Mouse (Mus musculus): Measurements from ENCODE around the gene Sft2d2. TPM values are rescaled to one million over a fixed set of nuclear protein-coding genes. Genes with fewer than 3 reads are reported as not detected.

Gene Sft2d2
- polyA plus RNA-seq, 1 experiment from 2014 or later: 4.8 TPM

DNA sequence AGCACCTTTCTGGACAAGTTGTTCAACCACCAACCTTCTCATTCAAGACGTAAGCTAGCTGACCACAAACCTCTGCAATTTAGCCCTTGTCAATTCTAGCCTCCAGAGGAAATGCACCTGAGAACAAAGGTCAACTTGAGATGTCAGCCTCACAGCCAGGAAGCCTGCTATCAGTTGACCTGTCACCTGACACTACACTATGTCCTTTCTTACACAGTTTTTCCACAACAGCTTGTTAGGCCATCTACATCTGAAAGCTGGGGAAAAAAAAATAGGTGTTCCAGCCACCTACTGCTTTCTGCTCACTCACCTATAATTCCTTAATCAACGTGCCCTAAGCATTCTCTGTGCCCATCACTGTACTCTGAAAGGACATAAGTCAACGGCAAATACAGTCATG lies 10.1 kb downstream of the Sft2d2 start:
- WGBS: 91% methylated on average over 3 of the region's 3 CpGs
- H3K36me3 ChIP-seq (ENCODE audit: control insufficient read depth, insufficient read depth): no peaks in the 10 kb centered on the region
- no peaks in the 10 kb centered on the region for H3K27me3 ChIP-seq (replicated peaks; ENCODE audit: control insufficient read depth, insufficient read depth, low read length)
- no peaks in the 10 kb centered on the region for H3K9me3 ChIP-seq (ENCODE audit: control insufficient read depth, low read length)
- ATAC-seq: no peak
- H3K9ac ChIP-seq (replicated peaks; ENCODE audit: low read depth, low read length): no peak overlapping the region
- H3K27ac ChIP-seq (ENCODE audit: low read length): no peak overlapping the region
- H3K4me1 ChIP-seq (replicated peaks; ENCODE audit: control insufficient read depth, insufficient read depth, low read length): no peaks in the 10 kb centered on the region; the same call in 1 of the 2 replicates
- H3K4me3 ChIP-seq (replicated peaks; ENCODE audit: low read length): no peak overlapping the region
- no peak overlapping the region for H3K4me2 ChIP-seq (ENCODE audit: low read length)

GRCm38 (mm10) chr1:165183400-165183799 lies 10.8 kb downstream of the Sft2d2 start:
- H3K9ac ChIP-seq (replicated peaks; ENCODE audit: low read depth, low read length): no peak overlapping the region
- no peaks in the 10 kb centered on the region for H3K9me3 ChIP-seq (ENCODE audit: control insufficient read depth, low read length)
- no peaks in the 10 kb centered on the region for H3K36me3 ChIP-seq (ENCODE audit: control insufficient read depth, insufficient read depth)
- H3K4me2 ChIP-seq (ENCODE audit: low read length): no peak overlapping the region
- H3K27ac ChIP-seq (ENCODE audit: low read length): no peak overlapping the region
- no peak overlapping the region for H3K4me3 ChIP-seq (replicated peaks; ENCODE audit: low read length)
- no peaks in the 10 kb centered on the region for H3K27me3 ChIP-seq (replicated peaks; ENCODE audit: control insufficient read depth, insufficient read depth, low read length)
- no peak for ATAC-seq
- WGBS: 82% methylated on average over 6 of the region's 6 CpGs
- no peaks in the 10 kb centered on the region; the same call in 1 of the 2 replicates for H3K4me1 ChIP-seq (replicated peaks; ENCODE audit: control insufficient read depth, insufficient read depth, low read length)

DNA sequence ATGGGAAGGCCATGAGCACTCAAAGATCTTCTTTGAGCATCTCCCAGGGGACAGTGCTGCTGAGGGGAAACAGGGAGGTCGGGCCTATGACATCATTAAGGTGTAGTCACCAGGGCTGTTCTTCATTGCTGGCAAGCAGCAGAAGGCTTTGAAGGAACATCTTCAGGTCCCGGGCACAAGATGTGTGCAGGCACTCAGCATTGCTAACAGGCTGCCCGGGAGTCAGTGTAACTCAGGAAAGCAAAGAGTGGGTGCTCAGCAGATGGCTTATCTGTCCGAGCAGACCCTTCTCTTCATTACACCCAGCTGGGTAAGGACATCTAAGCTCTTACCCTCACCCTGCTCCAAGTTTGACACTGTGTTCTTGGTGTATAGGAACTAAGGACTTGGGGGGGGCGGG lies 14.9 kb downstream of the Sft2d2 start:
- Histone ChIP-seq H3K4me2 (ENCODE audit: low read length) (no peak overlapping the region), H3K4me3 (replicated peaks; ENCODE audit: low read length) (no peak overlapping the region), H3K9me3 (ENCODE audit: control insufficient read depth, low read length) (no peaks in the 10 kb centered on the region), H3K27ac (ENCODE audit: low read length) (no peak overlapping the region), H3K27me3 (replicated peaks; ENCODE audit: control insufficient read depth, insufficient read depth, low read length) (no peaks in the 10 kb centered on the region), H3K36me3 (ENCODE audit: control insufficient read depth, insufficient read depth) (no peaks in the 10 kb centered on the region), H3K9ac (replicated peaks; ENCODE audit: low read depth, low read length) (no peak overlapping the region), H3K4me1 (replicated peaks; ENCODE audit: control insufficient read depth, insufficient read depth, low read length) (no peaks in the 10 kb centered on the region)
- WGBS: 76% methylated on average over 5 of the region's 5 CpGs
- no peak for ATAC-seq

DNA sequence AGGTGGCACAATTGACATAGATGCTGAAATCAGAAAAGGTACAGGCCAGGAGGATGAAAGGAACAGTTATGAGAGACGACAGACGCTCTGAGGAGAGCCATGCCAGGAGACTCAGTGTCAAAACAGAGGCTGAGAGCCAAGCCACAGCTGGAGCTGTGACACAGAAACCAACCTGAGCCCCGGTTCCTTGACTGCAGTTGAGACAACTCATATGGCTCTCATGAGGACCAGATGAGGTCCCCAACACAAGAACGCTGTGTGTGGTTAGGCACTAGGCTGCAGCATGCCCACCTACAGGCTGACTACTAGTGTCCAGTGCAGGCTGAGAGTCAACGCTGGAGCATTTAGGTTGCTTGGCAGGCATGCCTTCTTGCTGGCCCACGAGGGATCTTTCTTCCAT lies 16.2 kb downstream of the Sft2d2 start:
- WGBS: 73% methylated on average over 6 of the region's 6 CpGs
- Histone ChIP-seq H3K36me3 (ENCODE audit: control insufficient read depth, insufficient read depth) (no peaks in the 10 kb centered on the region), H3K27me3 (replicated peaks; ENCODE audit: control insufficient read depth, insufficient read depth, low read length) (no peaks in the 10 kb centered on the region), H3K9ac (replicated peaks; ENCODE audit: low read depth, low read length) (no peak overlapping the region), H3K4me1 (replicated peaks; ENCODE audit: control insufficient read depth, insufficient read depth, low read length) (no peaks in the 10 kb centered on the region), H3K4me3 (replicated peaks; ENCODE audit: low read length) (no peak overlapping the region), H3K9me3 (ENCODE audit: control insufficient read depth, low read length) (no peaks in the 10 kb centered on the region), H3K27ac (ENCODE audit: low read length) (no peak overlapping the region), H3K4me2 (ENCODE audit: low read length) (no peak overlapping the region)
- no peak for ATAC-seq

DNA sequence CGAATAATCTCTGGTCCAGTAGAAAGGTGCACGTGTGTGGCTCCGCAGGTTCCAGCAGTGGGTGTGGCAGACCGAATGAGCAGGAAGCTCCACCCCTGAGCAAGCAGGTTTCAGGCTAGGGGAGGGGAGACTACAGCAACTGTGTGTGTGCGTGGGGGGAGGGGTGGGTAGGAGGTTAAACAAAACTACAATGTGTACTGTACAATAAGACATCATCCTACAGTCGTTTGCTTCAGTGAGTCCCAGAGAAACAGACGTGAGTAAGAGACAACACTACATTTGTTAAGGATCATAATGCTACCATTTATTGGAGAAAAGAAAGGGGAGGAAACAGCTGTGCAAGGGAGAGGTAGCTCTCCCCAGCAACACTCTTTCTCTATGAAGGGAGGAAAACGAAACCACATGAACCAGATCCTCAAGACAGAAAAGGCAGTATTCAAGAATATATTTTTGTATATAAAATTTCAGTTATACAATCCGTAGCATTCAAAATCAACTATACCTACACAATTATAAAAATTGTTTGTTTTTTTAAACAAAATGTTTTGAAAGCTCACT lies 20.1 kb downstream of the Sft2d2 start:
- H3K27me3 ChIP-seq (replicated peaks; ENCODE audit: control insufficient read depth, insufficient read depth, low read length): no peaks in the 10 kb centered on the region
- H3K4me2 ChIP-seq (ENCODE audit: low read length): no peak overlapping the region
- H3K36me3 ChIP-seq (ENCODE audit: control insufficient read depth, insufficient read depth): no peaks in the 10 kb centered on the region
- no peaks in the 10 kb centered on the region for H3K4me1 ChIP-seq (replicated peaks; ENCODE audit: control insufficient read depth, insufficient read depth, low read length)
- H3K4me3 ChIP-seq (replicated peaks; ENCODE audit: low read length): no peak overlapping the region
- no peak overlapping the region for H3K27ac ChIP-seq (ENCODE audit: low read length)
- H3K9ac ChIP-seq (replicated peaks; ENCODE audit: low read depth, low read length): no peak overlapping the region
- no peak for ATAC-seq
- 55% methylated on average over 6 of the region's 9 CpGs for WGBS
- H3K9me3 ChIP-seq (ENCODE audit: control insufficient read depth, low read length): no peaks in the 10 kb centered on the region

- no peak overlapping the region for H3K9ac ChIP-seq (replicated peaks; ENCODE audit: low read depth, low read length)
- no peak overlapping the region for H3K4me2 ChIP-seq (ENCODE audit: low read length)
- ATAC-seq: no peak
- H3K9me3 ChIP-seq (ENCODE audit: control insufficient read depth, low read length): no peaks in the 10 kb centered on the region
- H3K27ac ChIP-seq (ENCODE audit: low read length): no peak overlapping the region
- no peak overlapping the region for H3K4me3 ChIP-seq (replicated peaks; ENCODE audit: low read length)
- no peaks in the 10 kb centered on the region for H3K4me1 ChIP-seq (replicated peaks; ENCODE audit: control insufficient read depth, insufficient read depth, low read length)
- no peaks in the 10 kb centered on the region for H3K36me3 ChIP-seq (ENCODE audit: control insufficient read depth, insufficient read depth)
- H3K27me3 ChIP-seq (replicated peaks; ENCODE audit: control insufficient read depth, insufficient read depth, low read length): no peaks in the 10 kb centered on the region
- 76% methylated on average over 7 of the region's 8 CpGs for WGBS
Measured at GRCm38 (mm10) chr1:165171277-165171676, 23.0 kb downstream of the Sft2d2 start.

- ATAC-seq: no peak
- no peak overlapping the region for H3K27ac ChIP-seq (ENCODE audit: low read length)
- 0 out of 2 replicates have a peak, but pooled peaks cover 2% of the 10 kb centered on the region for H3K9me3 ChIP-seq (ENCODE audit: control insufficient read depth, low read length)
- H3K27me3 ChIP-seq (replicated peaks; ENCODE audit: control insufficient read depth, insufficient read depth, low read length): no peaks in the 10 kb centered on the region
- no peaks in the 10 kb centered on the region for H3K36me3 ChIP-seq (ENCODE audit: control insufficient read depth, insufficient read depth)
- no peak overlapping the region for H3K9ac ChIP-seq (replicated peaks; ENCODE audit: low read depth, low read length)
- WGBS: 82% methylated on average over 5 of the region's 5 CpGs
- H3K4me2 ChIP-seq (ENCODE audit: low read length): no peak overlapping the region
- H3K4me1 ChIP-seq (replicated peaks; ENCODE audit: control insufficient read depth, insufficient read depth, low read length): no peaks in the 10 kb centered on the region
- H3K4me3 ChIP-seq (replicated peaks; ENCODE audit: low read length): no peak overlapping the region
Measured at GRCm38 (mm10) chr1:165170157-165170556, 24.1 kb downstream of the Sft2d2 start.

DNA sequence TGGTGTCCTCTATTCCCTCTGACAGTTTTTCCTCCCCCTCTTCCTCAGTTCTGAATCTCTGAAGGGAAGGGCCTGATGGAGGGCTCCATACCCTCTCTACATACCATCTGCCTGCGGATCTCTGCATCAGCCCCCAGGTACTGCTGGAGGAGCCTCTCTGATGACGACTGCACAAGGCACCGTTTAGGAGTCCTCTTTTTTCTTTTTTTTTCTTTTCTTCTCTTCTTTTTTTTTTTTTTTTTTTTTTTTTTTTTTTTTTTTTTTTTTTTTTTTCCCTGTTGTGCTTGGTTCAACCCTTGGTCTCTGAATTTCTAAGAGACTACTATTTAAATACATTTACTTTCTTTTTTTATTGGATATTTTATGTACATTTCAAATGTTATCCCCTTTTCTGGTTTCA lies 24.8 kb downstream of the Sft2d2 start:
- no peak for ATAC-seq
- H3K4me2 ChIP-seq (ENCODE audit: low read length): no peak overlapping the region
- 83% methylated on average over 3 of the region's 3 CpGs for WGBS

DNA sequence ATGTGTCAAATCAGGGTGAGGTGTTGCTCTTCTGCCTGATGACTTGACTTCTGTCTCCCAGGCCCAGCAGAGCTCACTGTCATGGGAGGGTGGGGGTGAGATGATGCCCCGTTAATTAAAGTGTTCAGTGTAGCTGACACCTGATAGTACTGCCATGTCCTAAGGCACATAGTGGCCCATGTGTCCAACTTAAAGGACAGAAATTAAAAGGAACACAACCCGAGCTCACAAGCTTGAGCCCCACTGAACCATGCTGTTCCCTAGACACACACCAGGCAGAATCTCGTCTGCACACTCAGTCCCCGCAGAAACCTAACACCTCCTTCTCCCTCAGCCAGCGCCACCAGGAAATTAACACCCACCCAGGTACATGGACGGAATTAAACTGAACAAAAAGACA lies 29.3 kb downstream of the Sft2d2 start:
- H3K27ac ChIP-seq (ENCODE audit: low read length): no peak overlapping the region
- 79% methylated on average over 6 of the region's 6 CpGs for WGBS

More for the DNA sequence above, 24.8 kb downstream of the Sft2d2 start:
- H3K4me1 ChIP-seq (replicated peaks; ENCODE audit: control insufficient read depth, insufficient read depth, low read length): no peaks in the 10 kb centered on the region
- H3K4me3 ChIP-seq (replicated peaks; ENCODE audit: low read length): no peak overlapping the region
- H3K36me3 ChIP-seq (ENCODE audit: control insufficient read depth, insufficient read depth): no peaks in the 10 kb centered on the region
- 0 out of 2 replicates have a peak, but pooled peaks cover 2% of the 10 kb centered on the region for H3K9me3 ChIP-seq (ENCODE audit: control insufficient read depth, low read length)
- no peak overlapping the region for H3K27ac ChIP-seq (ENCODE audit: low read length)
- H3K27me3 ChIP-seq (replicated peaks; ENCODE audit: control insufficient read depth, insufficient read depth, low read length): no peaks in the 10 kb centered on the region
- H3K9ac ChIP-seq (replicated peaks; ENCODE audit: low read depth, low read length): no peak overlapping the region

More for the DNA sequence above, 29.3 kb downstream of the Sft2d2 start:
- H3K27me3 ChIP-seq (replicated peaks; ENCODE audit: control insufficient read depth, insufficient read depth, low read length): no peaks in the 10 kb centered on the region
- 0 out of 2 replicates have a peak, but pooled peaks cover 4% of the 10 kb centered on the region for H3K4me1 ChIP-seq (replicated peaks; ENCODE audit: control insufficient read depth, insufficient read depth, low read length)
- H3K36me3 ChIP-seq (ENCODE audit: control insufficient read depth, insufficient read depth): no peaks in the 10 kb centered on the region
- H3K9ac ChIP-seq (replicated peaks; ENCODE audit: low read depth, low read length): no peak overlapping the region
- 0 out of 2 replicates have a peak, but pooled peaks cover 2% of the 10 kb centered on the region for H3K9me3 ChIP-seq (ENCODE audit: control insufficient read depth, low read length)
- H3K4me3 ChIP-seq (replicated peaks; ENCODE audit: low read length): no peak overlapping the region
- no peak for ATAC-seq
- H3K4me2 ChIP-seq (ENCODE audit: low read length): no peak overlapping the region
